Mouse (Mus musculus) adipocyte (in vitro differentiated cells): ENCODE results near the gene Fbxo11.
A peak's percentile ranks its signal among the peaks of the same experiment; 100 is the strongest.
"Not testable (repeated sequence)": the region's sequence is repeated elsewhere in the genome, so short reads cannot be mapped to it uniquely, and the experiment has no call there.

Experiments used
- DNase-seq: peaks from one replicate; pipeline ENCODE4 v3.0.0-alpha.2; 2016; ENCODE audit warnings: low spot score

The Fbxo11 gene

GRCm38 (mm10) chr17:88067202-88067901 is 2.3 kb upstream of the Fbxo11 start:
- DNase-seq = peak; percentile 44

DNA sequence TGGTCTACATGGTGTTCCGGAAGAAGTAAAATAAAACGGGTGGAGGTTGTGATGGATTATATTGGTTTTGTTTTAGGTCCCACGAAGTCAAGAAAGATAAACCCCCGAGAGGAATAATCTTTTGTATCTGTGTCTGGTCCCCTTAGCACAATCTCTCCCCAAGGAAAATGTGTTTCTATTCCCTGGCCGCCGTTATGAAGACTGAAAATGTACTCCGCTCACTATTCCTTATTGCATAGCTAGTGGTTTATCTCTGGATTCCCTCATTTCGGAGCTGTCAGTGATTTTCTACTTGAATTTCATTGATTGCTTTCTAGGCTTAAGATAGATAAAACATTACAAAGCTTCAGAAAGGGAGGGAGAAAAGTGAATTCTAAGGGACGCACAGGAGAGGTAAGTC is 1.7 kb upstream of the Fbxo11 start:
- DNase-seq = peak; percentile 58

DNA sequence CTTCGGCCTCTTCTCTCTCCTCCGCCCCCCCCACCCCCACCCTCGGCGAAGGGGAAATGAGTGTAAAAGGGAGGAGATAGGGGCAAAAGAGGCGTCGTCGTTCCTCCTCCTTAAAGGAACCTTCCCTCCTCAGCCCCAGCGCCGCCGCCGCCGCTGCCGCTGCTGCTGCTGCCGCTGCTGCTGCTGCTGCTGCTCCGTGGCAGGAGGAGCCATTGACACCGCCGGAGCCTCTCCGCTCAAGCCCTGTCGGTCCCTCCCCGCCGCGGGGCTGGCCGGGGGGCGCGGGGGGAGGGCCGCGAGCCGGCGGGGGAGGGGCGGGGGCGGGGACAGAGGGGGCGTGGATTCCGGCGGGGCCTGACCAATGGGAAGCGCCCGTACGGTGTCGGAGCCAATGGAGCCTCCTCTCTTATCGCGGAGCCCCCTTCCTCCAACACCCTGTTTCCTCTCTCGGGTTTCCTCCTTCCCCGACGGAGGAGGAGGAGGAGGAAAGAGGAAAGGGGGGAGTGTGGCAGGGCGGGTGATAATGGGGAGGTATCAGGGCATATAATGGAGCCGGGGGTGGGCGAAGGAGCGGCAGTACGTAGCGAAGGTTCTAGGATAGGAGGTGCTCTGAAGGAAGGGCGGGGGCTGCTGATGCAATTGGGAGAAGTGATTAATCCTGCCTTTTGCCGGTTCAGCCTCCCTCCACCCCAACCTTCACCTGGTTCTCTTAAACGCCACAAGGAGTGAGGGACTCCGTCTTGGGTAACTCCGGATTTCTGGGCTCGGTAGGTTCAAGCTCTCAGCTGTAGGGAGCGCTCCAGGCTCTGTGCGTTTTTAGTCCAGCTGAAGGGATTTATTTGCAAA is 933 bp upstream of the Fbxo11 start:
- DNase-seq = peak; percentile 98

- peak; percentile 35 for DNase-seq
Observed at GRCm38 (mm10) chr17:88064347-88065030, 602 bp downstream of the Fbxo11 start.

- peak; percentile 73 for DNase-seq
Observed at GRCm38 (mm10) chr17:88063980-88064346, 1.1 kb downstream of the Fbxo11 start.

DNA sequence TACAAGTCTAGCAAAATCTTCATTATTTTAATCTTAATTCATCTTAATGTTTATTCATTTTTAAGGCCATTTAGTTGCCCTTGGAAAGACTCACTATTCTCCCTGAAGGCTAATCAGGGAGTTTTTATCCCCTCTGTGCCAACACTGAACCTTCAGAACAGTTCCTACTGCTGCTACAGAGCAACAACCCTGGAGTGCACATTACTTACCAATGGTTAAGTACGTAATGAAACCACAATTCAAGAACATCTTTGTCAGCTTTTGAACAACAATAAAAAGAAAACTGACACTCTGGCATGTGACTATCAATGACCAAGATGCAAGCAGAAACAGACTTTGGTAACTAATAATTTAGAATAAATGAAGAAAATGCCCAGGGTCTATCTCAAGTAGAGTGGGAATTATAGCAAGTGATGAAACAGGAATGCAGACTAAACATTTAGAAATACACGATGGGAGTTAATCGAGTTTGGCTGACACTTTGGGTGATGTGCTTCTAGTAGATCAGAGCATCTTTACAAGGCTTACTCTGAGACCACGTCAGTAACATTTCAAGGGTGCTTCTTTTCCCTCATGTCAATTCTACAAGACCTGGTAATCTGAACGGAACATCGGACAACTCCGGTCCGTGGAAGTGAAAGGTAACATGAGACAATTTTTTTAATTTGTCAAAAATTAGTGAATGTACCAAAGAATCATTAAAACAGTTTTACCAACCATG is 2.1 kb downstream of the Fbxo11 start:
- DNase-seq = peak; percentile 39

GRCm38 (mm10) chr17:88061942-88062341 is 3.1 kb downstream of the Fbxo11 start:
- no peak for DNase-seq

GRCm38 (mm10) chr17:88058280-88058679 is 6.8 kb downstream of the Fbxo11 start:
- no peak for DNase-seq

DNA sequence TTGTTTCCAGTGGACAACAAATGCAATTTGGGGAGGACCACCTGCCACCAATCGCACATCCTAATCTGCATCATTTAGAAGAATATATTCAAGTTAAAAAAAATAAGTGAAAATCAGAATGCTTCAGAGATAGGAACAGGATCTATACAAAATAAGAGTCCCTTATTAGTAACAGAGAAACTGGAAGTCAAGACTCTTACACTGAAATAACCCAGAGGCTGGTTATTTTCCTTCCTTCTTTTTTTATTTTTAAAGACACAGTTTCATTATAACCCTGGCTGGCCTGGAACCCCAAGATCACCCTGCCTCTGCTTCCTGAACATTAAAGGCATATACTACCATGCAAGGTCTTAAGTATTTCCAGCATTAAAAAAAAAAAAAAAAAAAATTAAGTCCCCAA is 7.2 kb downstream of the Fbxo11 start:
- peak; percentile 48 for DNase-seq

DNA sequence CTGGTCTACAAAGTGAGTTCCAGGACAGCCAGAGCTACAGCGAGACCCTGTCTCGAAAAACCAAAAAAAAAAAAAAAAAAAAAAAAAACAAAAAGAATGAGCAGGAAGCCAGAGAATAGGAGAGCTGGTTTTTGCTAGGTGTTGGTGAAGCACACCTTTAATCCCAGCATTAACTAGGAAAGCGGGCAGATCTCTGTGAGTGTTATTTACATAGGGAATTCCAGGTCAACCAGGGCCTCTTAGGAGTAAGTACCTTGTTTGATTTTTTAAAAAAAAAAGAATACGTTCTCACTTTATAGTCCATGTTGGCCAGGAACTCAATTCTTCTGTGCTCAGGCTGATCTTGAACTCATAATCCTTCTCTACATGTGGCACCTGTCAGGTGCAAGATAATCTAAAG is 13.4 kb downstream of the Fbxo11 start:
- no peak for DNase-seq

DNA sequence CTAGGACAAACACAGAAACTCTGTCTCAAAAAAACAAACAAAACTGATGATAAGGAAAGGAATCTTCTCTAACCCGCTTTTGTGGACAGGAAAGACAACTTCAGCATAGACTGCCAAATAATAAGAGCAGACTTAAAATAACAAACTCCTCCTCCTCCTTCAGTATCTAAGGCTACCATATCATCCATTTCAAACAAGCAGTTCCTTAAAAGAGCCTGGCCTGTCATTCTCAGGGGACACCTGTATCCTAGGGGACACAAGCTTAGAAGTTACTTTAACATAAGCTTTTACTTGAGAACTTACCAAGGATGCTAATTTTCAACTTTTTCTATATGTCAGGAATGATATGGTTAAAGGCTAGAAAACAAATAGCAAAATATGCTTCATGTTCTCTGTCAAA is 14.2 kb downstream of the Fbxo11 start:
- DNase-seq = no peak

DNA sequence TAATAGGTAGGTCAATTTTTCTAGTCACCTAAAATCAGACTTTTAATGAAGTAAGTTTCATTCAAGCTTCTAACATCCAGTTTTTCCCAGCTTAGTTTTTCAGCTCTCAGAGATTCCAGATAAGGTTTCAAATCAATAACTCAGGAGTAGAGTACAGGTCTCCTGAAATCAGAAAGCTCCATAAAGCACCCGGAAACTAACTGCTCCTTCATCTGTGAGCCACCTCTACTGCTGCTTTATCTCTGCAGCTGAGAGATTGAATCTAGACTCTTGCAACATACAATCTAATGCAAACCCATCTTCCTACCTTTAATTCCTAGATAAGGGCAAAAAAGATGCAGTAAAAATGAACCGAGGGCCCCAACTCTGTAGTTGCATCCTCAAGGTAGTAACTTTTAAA is 14.8 kb downstream of the Fbxo11 start:
- DNase-seq = no peak

DNA sequence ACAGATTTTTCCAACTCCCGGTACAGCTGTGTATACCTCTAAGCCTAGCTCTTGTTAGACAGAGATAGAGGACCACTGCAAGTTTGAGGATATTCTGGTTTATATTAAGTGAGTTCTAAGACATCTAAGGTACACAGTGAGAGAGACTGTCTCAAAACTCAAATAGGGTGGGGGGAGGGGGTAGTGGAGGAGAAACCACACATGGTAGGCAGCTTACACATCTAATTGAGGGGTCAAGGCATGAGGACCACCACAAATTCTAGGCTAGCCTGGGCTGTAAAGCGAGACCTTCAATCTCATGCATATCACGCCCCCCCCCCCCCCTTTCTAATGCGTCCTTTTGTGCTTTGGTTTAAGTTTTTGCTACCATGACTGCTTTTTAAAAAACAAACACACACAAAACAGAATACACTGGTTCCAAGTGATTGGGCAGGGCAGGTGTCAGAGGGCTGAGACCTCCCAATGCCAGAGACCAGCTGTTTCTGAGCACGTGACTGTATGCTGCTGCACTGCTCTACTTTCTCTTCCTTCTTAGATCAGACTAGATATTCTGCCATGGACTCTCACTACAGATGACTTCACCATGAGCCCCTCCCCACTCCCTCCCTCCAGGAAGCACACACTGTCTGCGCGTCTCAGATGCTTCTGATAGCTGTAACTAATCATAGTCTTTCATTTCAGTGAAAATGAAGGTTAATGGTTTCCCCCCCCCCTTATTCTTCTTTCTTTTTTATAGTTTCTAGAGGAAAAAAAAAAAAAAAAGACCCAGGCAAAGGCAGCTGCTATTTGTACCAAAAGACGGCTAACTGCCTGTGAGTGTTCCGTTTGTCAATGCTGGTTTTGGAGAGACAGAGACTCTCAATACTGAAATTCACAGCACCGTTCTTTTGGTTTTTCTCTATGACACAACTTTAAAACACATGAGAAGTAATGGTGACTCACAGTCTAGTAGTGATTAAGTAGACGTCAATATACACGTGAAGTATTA is 22.7 kb downstream of the Fbxo11 start:
- DNase-seq = no peak

GRCm38 (mm10) chr17:88040810-88041209 is 24.3 kb downstream of the Fbxo11 start:
- DNase-seq = no peak

- no peak for DNase-seq
Observed at GRCm38 (mm10) chr17:88034418-88034817, 30.7 kb downstream of the Fbxo11 start.

- no peak for DNase-seq
Observed at GRCm38 (mm10) chr17:88031755-88032154, 33.3 kb downstream of the Fbxo11 start.

GRCm38 (mm10) chr17:88029194-88029970 is 35.7 kb downstream of the Fbxo11 start:
- DNase-seq = no peak

- peak; percentile 77 for DNase-seq
Observed at GRCm38 (mm10) chr17:88025227-88025626, 39.9 kb downstream of the Fbxo11 start.

GRCm38 (mm10) chr17:88023924-88024323 is 41.2 kb downstream of the Fbxo11 start:
- no peak for DNase-seq

- DNase-seq = not testable (repeated sequence)
Observed at GRCm38 (mm10) chr17:88016027-88016426, 49.1 kb downstream of the Fbxo11 start.
